Mouse (Mus musculus): ENCODE measurements around the gene Wdfy2. TPM values are rescaled to one million over a fixed set of nuclear protein-coding genes. Genes with fewer than 3 reads are reported as not detected.
A peak's percentile ranks its signal among the peaks of the same experiment; 100 is the strongest.
"Not testable (repeated sequence)": the region's sequence is repeated elsewhere in the genome, so short reads cannot be mapped to it uniquely, and the experiment has no call there.

The Wdfy2 gene
- total RNA-seq (2015; ENCODE audit: low replicate concordance) = 4.8 and 7.9 TPM in 2 replicates
- 4.7 and 8.0 TPM in 2 replicates for total RNA-seq (2017; ENCODE audit: low replicate concordance)

- ATAC-seq (replicated peaks; ENCODE audit: low FRiP score, poor library complexity, severe bottlenecking) = no peak
Measured at GRCm38 (mm10) chr14:62837641-62838252, at the start of gene Wdfy2. TSS of gene Wdfy2 (plus strand) at chr14:62837678.

- ATAC-seq (replicated peaks; ENCODE audit: low FRiP score, poor library complexity, severe bottlenecking) = no peak
Measured at GRCm38 (mm10) chr14:62789282-62789681, 48.2 kb upstream of the Wdfy2 start.

- ATAC-seq (replicated peaks; ENCODE audit: low FRiP score, poor library complexity, severe bottlenecking) = no peak
Measured at GRCm38 (mm10) chr14:62795719-62796118, 41.8 kb upstream of the Wdfy2 start.

- no peak for ATAC-seq (replicated peaks; ENCODE audit: low FRiP score, poor library complexity, severe bottlenecking)
Measured at GRCm38 (mm10) chr14:62798608-62799101, 38.8 kb upstream of the Wdfy2 start.

- ATAC-seq (replicated peaks; ENCODE audit: low FRiP score, poor library complexity, severe bottlenecking) = no peak
Measured at GRCm38 (mm10) chr14:62800791-62801190, 36.7 kb upstream of the Wdfy2 start.

- no peak for ATAC-seq (replicated peaks; ENCODE audit: low FRiP score, poor library complexity, severe bottlenecking)
Measured at GRCm38 (mm10) chr14:62803204-62803603, 34.3 kb upstream of the Wdfy2 start.

GRCm38 (mm10) chr14:62806921-62807320 is 30.6 kb upstream of the Wdfy2 start:
- no peak for ATAC-seq (replicated peaks; ENCODE audit: low FRiP score, poor library complexity, severe bottlenecking)

- no peak for ATAC-seq (replicated peaks; ENCODE audit: low FRiP score, poor library complexity, severe bottlenecking)
Measured at GRCm38 (mm10) chr14:62808661-62809523, 28.6 kb upstream of the Wdfy2 start.

- ATAC-seq (replicated peaks; ENCODE audit: low FRiP score, poor library complexity, severe bottlenecking) = no peak
Measured at GRCm38 (mm10) chr14:62812765-62813164, 24.7 kb upstream of the Wdfy2 start.

GRCm38 (mm10) chr14:62814567-62814966 is 22.9 kb upstream of the Wdfy2 start:
- ATAC-seq (replicated peaks; ENCODE audit: low FRiP score, poor library complexity, severe bottlenecking) = no peak

- ATAC-seq (replicated peaks; ENCODE audit: low FRiP score, poor library complexity, severe bottlenecking) = no peak
Measured at GRCm38 (mm10) chr14:62816827-62817226, 20.7 kb upstream of the Wdfy2 start.

- ATAC-seq (replicated peaks; ENCODE audit: low FRiP score, poor library complexity, severe bottlenecking) = no peak
Measured at GRCm38 (mm10) chr14:62825575-62826332, 11.7 kb upstream of the Wdfy2 start.

GRCm38 (mm10) chr14:62829291-62829690 is 8.2 kb upstream of the Wdfy2 start:
- ATAC-seq (replicated peaks; ENCODE audit: low FRiP score, poor library complexity, severe bottlenecking) = no peak

GRCm38 (mm10) chr14:62831691-62832275 is 5.7 kb upstream of the Wdfy2 start:
- ATAC-seq (replicated peaks; ENCODE audit: low FRiP score, poor library complexity, severe bottlenecking) = no peak

GRCm38 (mm10) chr14:62833036-62833435 is 4.4 kb upstream of the Wdfy2 start:
- no peak for ATAC-seq (replicated peaks; ENCODE audit: low FRiP score, poor library complexity, severe bottlenecking)

- no peak for ATAC-seq (replicated peaks; ENCODE audit: low FRiP score, poor library complexity, severe bottlenecking)
Measured at GRCm38 (mm10) chr14:62833541-62833940, 3.9 kb upstream of the Wdfy2 start.

- ATAC-seq (replicated peaks; ENCODE audit: low FRiP score, poor library complexity, severe bottlenecking) = not testable (repeated sequence)
Measured at GRCm38 (mm10) chr14:62835737-62836136, 1.7 kb upstream of the Wdfy2 start.

- ATAC-seq (replicated peaks; ENCODE audit: low FRiP score, poor library complexity, severe bottlenecking) = peak; percentile 96
Measured at GRCm38 (mm10) chr14:62836926-62837640, 395 bp upstream of the Wdfy2 start.

GRCm38 (mm10) chr14:62838336-62838735 is 858 bp downstream of the Wdfy2 start:
- no peak for ATAC-seq (replicated peaks; ENCODE audit: low FRiP score, poor library complexity, severe bottlenecking)
